In the genomic region with DNA sequence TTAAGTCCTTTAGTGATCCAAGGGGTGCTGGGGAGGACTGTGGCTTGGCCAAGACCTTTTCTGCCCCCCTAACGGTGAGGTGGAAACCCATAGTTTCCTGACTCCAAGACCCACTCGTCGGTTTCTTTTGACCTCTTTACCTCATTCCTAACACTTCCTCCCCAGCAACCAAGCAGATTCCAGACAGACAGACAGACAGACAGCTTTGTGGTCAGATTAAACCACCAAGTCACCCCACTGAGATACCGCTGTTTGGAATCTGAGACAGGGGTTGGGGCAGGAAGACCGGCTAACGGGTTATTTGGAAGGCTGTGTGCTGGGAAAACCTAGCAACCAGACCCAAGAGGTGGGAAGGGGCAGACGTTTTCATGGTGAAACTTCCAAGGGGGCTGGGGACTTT, we compare ENCODE assay signal across 15 mouse cellular contexts. TPM values are rescaled to one million over a fixed set of nuclear protein-coding genes. Genes with fewer than 3 reads are reported as not detected.
DNase-seq lines count a peak whose midpoint lies in the region; ATAC-seq lines count a peak whose summit lies in the region.
"Had no signal": no experiment of that assay in that cellular context is flagged by ENCODE, and none has a peak within 500 bp of the region (broad histone marks: within the 10 kb centered on the region; RNA-seq: fewer than 3 reads in every experiment).

No protein-coding gene starts in this region.

- H3K36me3 ChIP-seq in forebrain, embryonic 10.5 days (replicated peaks) = no peaks in the 10 kb centered on the region
- H3K36me3 ChIP-seq in forebrain, embryonic 14.5 days (ENCODE audit: control insufficient read depth, insufficient read depth, low read length) = no peaks in the 10 kb centered on the region; the same call in 1 of the 2 replicates
- peaks cover 24% of the 10 kb centered on the region for H3K36me3 ChIP-seq in liver, embryonic 13.5 days
- H3K36me3 ChIP-seq: midbrain, embryonic 12.5 days had no signal

- H3K4me1 ChIP-seq in forebrain, embryonic 10.5 days = peaks cover 19% of the 10 kb centered on the region
- H3K4me1 ChIP-seq in forebrain, embryonic 14.5 days (ENCODE audit: control insufficient read depth, insufficient read depth, low read length) = 0 out of 2 replicates have a peak, but pooled peaks cover 3% of the 10 kb centered on the region
- peaks cover 67% of the 10 kb centered on the region for H3K4me1 ChIP-seq in liver, embryonic 13.5 days (replicated peaks)
- H3K4me1 ChIP-seq: midbrain, embryonic 12.5 days had no signal

- peaks cover 27% of the 10 kb centered on the region for H3K27me3 ChIP-seq in forebrain, embryonic 10.5 days (ENCODE audit: poor library complexity, severe bottlenecking)
- H3K27me3 ChIP-seq in forebrain, embryonic 14.5 days (replicated peaks; ENCODE audit: control insufficient read depth, insufficient read depth, low read length) = peaks cover 4% of the 10 kb centered on the region; the same call in 1 of the 2 replicates
- H3K27me3 ChIP-seq in liver, embryonic 13.5 days = peaks cover 9% of the 10 kb centered on the region; the same call in 1 of the 2 replicates

- H3K9me3 ChIP-seq in forebrain, embryonic 10.5 days = no peaks in the 10 kb centered on the region
- no peaks in the 10 kb centered on the region for H3K9me3 ChIP-seq in forebrain, embryonic 14.5 days (replicated peaks; ENCODE audit: control insufficient read depth, low read length)
- no peaks in the 10 kb centered on the region for H3K9me3 ChIP-seq in liver, embryonic 13.5 days (replicated peaks)
- H3K9me3 ChIP-seq: midbrain, embryonic 12.5 days had no signal

- H3K9ac ChIP-seq in forebrain, embryonic 14.5 days (ENCODE audit: low read length) = no peak overlapping the region
- peak overlapping the region; percentile 80 for H3K9ac ChIP-seq in liver, embryonic 13.5 days
- H3K9ac ChIP-seq: midbrain, embryonic 12.5 days had no signal

- H3K4me2 ChIP-seq in forebrain, embryonic 14.5 days (ENCODE audit: low read length) = no peak overlapping the region
- H3K4me2 ChIP-seq in liver, embryonic 13.5 days = peak overlapping the region; percentile 95
- H3K4me2 ChIP-seq: midbrain, embryonic 12.5 days had no signal

- WGBS in forebrain, embryonic 10.5 days = 69% methylated on average over 7 of the region's 7 CpGs
- 63% methylated on average over 7 of the region's 7 CpGs for WGBS in forebrain, embryonic 14.5 days
- WGBS in liver, embryonic 13.5 days (ENCODE audit: insufficient replicate concordance) = 5% methylated on average over 7 of the region's 7 CpGs

- H3K27ac ChIP-seq in forebrain, embryonic 10.5 days = 0 out of 2 replicates have a peak overlapping the region, but pooled peaks have one; percentile 17
- H3K27ac ChIP-seq in forebrain, embryonic 14.5 days (ENCODE audit: low read depth, low read length) = no peak overlapping the region
- peak overlapping the region; percentile 95 for H3K27ac ChIP-seq in liver, embryonic 13.5 days
- H3K27ac ChIP-seq: layer of hippocampus, adult 2 months; midbrain, embryonic 12.5 days had no signal

- no peak for ATAC-seq in forebrain, embryonic 14.5 days
- ATAC-seq in liver, embryonic 13.5 days (ENCODE audit: low read depth) = no peak
- ATAC-seq: activated CD4-positive, CD25-positive, alpha-beta regulatory T cell, adult 4 months had no signal

- no peak for DNase-seq in forebrain, embryonic 10.5 days (ENCODE audit: extremely low spot score, low spot score)
- DNase-seq in forebrain, embryonic 14.5 days (ENCODE audit: low spot score) = no peak
- DNase-seq in thymus, postnatal 0 days (ENCODE audit: low spot score) = peak; percentile 15
- no peak for DNase-seq in thymus, adult 18-20 months
- peak; percentile 29 for DNase-seq in liver, embryonic 13.5 days
- DNase-seq in ovary, adult 18-20 months (ENCODE audit: low spot score) = no peak
- DNase-seq in frontal cortex, postnatal 36 days (ENCODE audit: low spot score in 2 of 2) = no peak
- DNase-seq in ovary, postnatal 14 days (ENCODE audit: low spot score) = no peak
- DNase-seq: cerebellum, adult 11-12 months had no signal

- H3K4me3 ChIP-seq in forebrain, embryonic 10.5 days = no peak overlapping the region; the same call in 1 of the 2 replicates
- H3K4me3 ChIP-seq in forebrain, embryonic 14.5 days (ENCODE audit: low read depth, low read length) = no peak overlapping the region
- peak overlapping the region; percentile 71 for H3K4me3 ChIP-seq in liver, embryonic 13.5 days (replicated peaks)
- H3K4me3 ChIP-seq: layer of hippocampus, adult 2 months; midbrain, embryonic 12.5 days had no signal

RNA-seq across cellular contexts. Expression of a gene that starts 0.5 kb away (rescaled TPM):
- 1.3 and 2.5 TPM in 2 replicates for polyA plus RNA-seq in forebrain, embryonic 10.5 days (2016; fragmentation: Nextera tagmentation; extraction: Ambion mirVana)
- polyA plus RNA-seq in forebrain, embryonic 14.5 days (2014; fragmentation: Nextera tagmentation; extraction: Ambion mirVana) = 1.8 and 1.9 TPM in 2 replicates
- polyA plus RNA-seq in thymus, postnatal 0 days (2015; fragmentation: Nextera tagmentation; extraction: Ambion mirVana) = 0.98 and 1.2 TPM in 2 replicates
- polyA plus RNA-seq in liver, embryonic 13.5 days (2015; fragmentation: Nextera tagmentation; extraction: Ambion mirVana) = 41.5 and 45.7 TPM in 2 replicates

RNA-seq across cellular contexts. Expression of a gene that starts 16.9 kb away (rescaled TPM):
- 2.0 and 4.8 TPM in 2 replicates for polyA plus RNA-seq in forebrain, embryonic 10.5 days (2016; fragmentation: Nextera tagmentation; extraction: Ambion mirVana)
- polyA plus RNA-seq in forebrain, embryonic 14.5 days (2014; fragmentation: Nextera tagmentation; extraction: Ambion mirVana) = 184 and 201 TPM in 2 replicates
- 0.14 TPM in 1 of 2 replicates, not detected in the other for polyA plus RNA-seq in thymus, postnatal 0 days (2015; fragmentation: Nextera tagmentation; extraction: Ambion mirVana)
- 0.14 and 0.16 TPM in 2 replicates for polyA plus RNA-seq in liver, embryonic 13.5 days (2015; fragmentation: Nextera tagmentation; extraction: Ambion mirVana)
- polyA plus RNA-seq: activated CD4-positive, CD25-positive, alpha-beta regulatory T cell, adult 4 months; inflammation-experienced regulatory T-cells, adult 6 months had no signal

RNA-seq across cellular contexts. Expression of a gene that starts 30.7 kb away (rescaled TPM):
- 14.2 and 15.1 TPM in 2 replicates for polyA plus RNA-seq in forebrain, embryonic 10.5 days (2016; fragmentation: Nextera tagmentation; extraction: Ambion mirVana)
- polyA plus RNA-seq in forebrain, embryonic 14.5 days (2014; fragmentation: Nextera tagmentation; extraction: Ambion mirVana) = 44.4 and 58.4 TPM in 2 replicates
- 53.3 and 58.5 TPM in 2 replicates for polyA plus RNA-seq in thymus, postnatal 0 days (2015; fragmentation: Nextera tagmentation; extraction: Ambion mirVana)
- polyA plus RNA-seq in liver, embryonic 13.5 days (2015; fragmentation: Nextera tagmentation; extraction: Ambion mirVana) = 32.3 and 32.8 TPM in 2 replicates

RNA-seq across cellular contexts. Expression of a gene that starts 36.9 kb away (rescaled TPM):
- 287 and 288 TPM in 2 replicates for polyA plus RNA-seq in forebrain, embryonic 10.5 days (2016; fragmentation: Nextera tagmentation; extraction: Ambion mirVana)
- 598 and 644 TPM in 2 replicates for polyA plus RNA-seq in forebrain, embryonic 14.5 days (2014; fragmentation: Nextera tagmentation; extraction: Ambion mirVana)
- 425 and 451 TPM in 2 replicates for polyA plus RNA-seq in thymus, postnatal 0 days (2015; fragmentation: Nextera tagmentation; extraction: Ambion mirVana)
- polyA plus RNA-seq in liver, embryonic 13.5 days (2015; fragmentation: Nextera tagmentation; extraction: Ambion mirVana) = 139 and 159 TPM in 2 replicates

RNA-seq across cellular contexts. Expression of a gene that starts 37.1 kb away (rescaled TPM):
- polyA plus RNA-seq in forebrain, embryonic 10.5 days (2016; fragmentation: Nextera tagmentation; extraction: Ambion mirVana) = 2.9 and 4.8 TPM in 2 replicates
- polyA plus RNA-seq in forebrain, embryonic 14.5 days (2014; fragmentation: Nextera tagmentation; extraction: Ambion mirVana) = not detected in 2 replicates
- polyA plus RNA-seq in thymus, postnatal 0 days (2015; fragmentation: Nextera tagmentation; extraction: Ambion mirVana) = not detected in 2 replicates
- polyA plus RNA-seq in liver, embryonic 13.5 days (2015; fragmentation: Nextera tagmentation; extraction: Ambion mirVana) = 0.96 and 1.2 TPM in 2 replicates
- polyA plus RNA-seq: activated CD4-positive, CD25-positive, alpha-beta regulatory T cell, adult 4 months; inflammation-experienced regulatory T-cells, adult 6 months; midbrain, embryonic 12.5 days; small intestine, adult 2 months; stomach, embryonic 16.5 days had no signal

Comparison
In these comparisons a context has a peak if more than half of its experiments do, and no peak if none do; other contexts are left out.
1. DNase-seq: peak in thymus, postnatal 0 days (single experiment) and liver, embryonic 13.5 days (single experiment); none in forebrain, embryonic 10.5 days (single experiment), forebrain, embryonic 14.5 days (single experiment), thymus, adult 18-20 months (0 of 2), ovary, adult 18-20 months (single experiment), frontal cortex, postnatal 36 days (0 of 2) and ovary, postnatal 14 days (single experiment).
2. RNA of a gene that starts 16.9 kb away (polyA plus RNA-seq): 184 to 201 TPM in forebrain, embryonic 14.5 days; 2.0 to 4.8 TPM in forebrain, embryonic 10.5 days, 0.14 to 0.16 TPM in liver, embryonic 13.5 days and 0.14 TPM in thymus, postnatal 0 days; every median in the first group is over 10 times any median in the second.
3. RNA of a gene that starts 0.5 kb away (polyA plus RNA-seq): 41.5 to 45.7 TPM in liver, embryonic 13.5 days; 1.3 to 2.5 TPM in forebrain, embryonic 10.5 days, 1.8 to 1.9 TPM in forebrain, embryonic 14.5 days and 0.98 to 1.2 TPM in thymus, postnatal 0 days; every median in the first group is over 10 times any median in the second.